Mouse (Mus musculus): Measurements from ENCODE around the gene 9130213A22Rik. TPM values are rescaled to one million over a fixed set of nuclear protein-coding genes. Genes with fewer than 3 reads are reported as not detected.
A peak's percentile ranks its signal among the peaks of the same experiment; 100 is the strongest.

The 9130213A22Rik gene
- total RNA-seq, 2 experiments from 2014 or later = not detected

DNA sequence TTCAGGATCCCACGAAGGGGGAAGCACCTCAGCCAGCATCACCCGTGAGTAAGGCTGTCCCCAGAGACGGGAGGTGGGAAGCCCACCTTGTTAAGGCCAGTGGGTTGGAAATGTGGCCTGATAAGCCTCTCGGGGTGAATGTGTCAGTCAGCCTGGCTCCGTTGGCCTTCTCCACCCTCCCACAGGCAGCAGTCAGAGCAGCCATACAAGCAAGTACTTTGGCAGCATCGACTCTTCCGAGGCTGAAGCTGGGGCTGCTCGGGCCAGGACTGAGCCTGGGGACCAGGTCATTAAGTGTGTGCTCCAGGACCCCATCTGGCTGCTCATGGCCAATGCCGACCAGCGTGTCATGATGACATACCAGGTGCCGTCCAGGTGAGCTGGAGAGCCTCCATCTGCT, 14.7 kb downstream of the 9130213A22Rik start:
- no peak for ATAC-seq (ENCODE audit: poor library complexity, severe bottlenecking)

DNA sequence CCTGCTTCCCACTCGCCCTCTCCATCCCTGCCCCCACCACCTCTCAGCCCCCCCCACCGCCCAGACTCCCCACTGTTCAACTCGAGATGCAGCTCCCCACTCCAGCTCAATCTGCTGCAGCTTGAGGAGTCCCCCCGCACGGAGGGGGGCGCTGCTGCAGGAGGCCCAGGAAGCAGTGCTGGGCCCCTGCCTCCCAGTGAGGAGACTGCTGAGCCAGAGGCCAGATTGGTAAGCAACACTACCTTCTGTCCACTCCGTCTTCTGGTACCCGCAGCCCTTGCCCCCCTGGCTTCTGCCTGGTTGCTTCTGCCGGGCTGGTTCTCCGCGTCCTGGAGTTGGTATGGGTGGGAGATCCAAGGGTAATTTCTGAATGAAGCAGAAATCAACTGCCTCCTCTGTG, 15.5 kb downstream of the 9130213A22Rik start:
- ATAC-seq (ENCODE audit: poor library complexity, severe bottlenecking) = no peak

DNA sequence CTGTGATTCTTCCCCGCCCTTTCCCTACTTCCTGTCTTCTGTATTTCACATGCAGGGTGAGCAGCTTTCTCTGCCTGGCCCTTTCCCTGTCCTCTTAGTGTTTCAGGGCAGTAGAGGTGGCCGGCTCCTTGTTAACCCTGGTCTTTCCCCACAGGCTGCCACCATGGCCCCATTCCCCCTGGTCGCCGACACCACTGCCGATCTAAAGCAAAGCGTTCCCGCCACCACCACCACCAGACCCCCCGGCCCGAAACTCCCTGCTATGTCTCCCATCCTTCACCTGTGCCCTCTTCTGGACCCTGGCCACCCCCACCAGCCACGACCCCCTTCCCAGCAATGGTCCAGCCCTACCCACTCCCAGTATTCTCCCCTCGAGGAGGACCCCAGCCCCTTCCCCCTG, 16.1 kb downstream of the 9130213A22Rik start:
- no peak for ATAC-seq (ENCODE audit: poor library complexity, severe bottlenecking)

DNA sequence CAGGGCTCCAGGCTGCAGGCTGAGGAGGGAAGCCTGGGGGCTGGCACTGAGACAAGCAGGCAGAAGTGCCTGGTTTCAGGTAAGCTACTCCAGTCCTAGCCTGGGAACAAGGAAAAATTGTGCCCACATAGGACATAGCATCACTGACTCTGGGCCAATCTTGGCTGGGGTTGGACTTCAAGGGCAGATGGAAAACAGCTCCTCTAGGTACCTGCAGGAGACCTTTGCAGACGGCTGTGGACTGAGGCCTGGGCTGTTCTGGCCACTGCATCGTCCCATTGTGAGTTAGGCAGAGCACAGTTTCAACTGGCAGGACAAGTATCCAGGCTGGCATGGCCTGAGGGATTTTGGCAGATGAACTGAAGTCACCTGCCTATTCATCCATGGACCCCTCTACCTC, 16.6 kb downstream of the 9130213A22Rik start:
- no peak for ATAC-seq (ENCODE audit: poor library complexity, severe bottlenecking)

DNA sequence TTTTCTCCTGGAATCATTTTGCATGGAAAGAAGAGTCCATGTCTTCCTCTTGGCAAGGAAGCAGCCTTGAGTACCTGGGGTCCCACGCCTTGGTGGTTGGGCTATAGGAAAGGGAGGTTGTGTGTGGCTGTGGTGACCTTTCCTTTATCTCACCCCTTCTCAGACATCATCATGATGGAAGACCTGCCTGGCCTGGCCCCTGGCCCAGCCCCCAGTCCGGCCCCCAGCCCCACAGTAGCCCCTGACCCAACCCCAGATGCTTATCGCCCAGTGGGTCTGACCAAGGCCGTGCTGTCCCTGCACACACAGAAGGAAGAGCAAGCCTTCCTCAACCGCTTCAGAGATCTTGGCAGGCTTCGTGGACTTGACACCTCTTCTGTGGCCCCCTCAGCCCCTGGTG, 17.2 kb downstream of the 9130213A22Rik start:
- ATAC-seq (ENCODE audit: poor library complexity, severe bottlenecking) = no peak

DNA sequence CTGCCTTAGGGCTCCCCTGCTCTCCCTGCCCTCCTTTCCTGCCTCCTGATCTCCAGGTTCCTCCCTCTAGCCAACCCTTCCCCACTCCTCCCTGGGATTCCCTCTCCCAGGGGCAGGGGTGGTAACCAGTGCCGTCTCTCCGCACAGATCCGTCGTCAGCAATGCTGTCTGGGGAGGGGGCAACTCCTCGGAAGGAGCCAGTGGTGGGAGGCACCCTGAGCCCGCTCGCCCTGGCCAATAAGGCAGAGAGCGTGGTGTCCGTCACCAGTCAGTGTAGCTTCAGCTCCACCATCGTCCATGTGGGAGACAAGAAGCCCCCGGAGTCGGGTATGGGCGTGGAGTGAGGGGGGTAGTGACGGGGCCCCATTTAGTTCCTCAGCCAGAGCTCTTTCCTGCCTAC, 17.9 kb downstream of the 9130213A22Rik start:
- ATAC-seq (ENCODE audit: poor library complexity, severe bottlenecking) = no peak

DNA sequence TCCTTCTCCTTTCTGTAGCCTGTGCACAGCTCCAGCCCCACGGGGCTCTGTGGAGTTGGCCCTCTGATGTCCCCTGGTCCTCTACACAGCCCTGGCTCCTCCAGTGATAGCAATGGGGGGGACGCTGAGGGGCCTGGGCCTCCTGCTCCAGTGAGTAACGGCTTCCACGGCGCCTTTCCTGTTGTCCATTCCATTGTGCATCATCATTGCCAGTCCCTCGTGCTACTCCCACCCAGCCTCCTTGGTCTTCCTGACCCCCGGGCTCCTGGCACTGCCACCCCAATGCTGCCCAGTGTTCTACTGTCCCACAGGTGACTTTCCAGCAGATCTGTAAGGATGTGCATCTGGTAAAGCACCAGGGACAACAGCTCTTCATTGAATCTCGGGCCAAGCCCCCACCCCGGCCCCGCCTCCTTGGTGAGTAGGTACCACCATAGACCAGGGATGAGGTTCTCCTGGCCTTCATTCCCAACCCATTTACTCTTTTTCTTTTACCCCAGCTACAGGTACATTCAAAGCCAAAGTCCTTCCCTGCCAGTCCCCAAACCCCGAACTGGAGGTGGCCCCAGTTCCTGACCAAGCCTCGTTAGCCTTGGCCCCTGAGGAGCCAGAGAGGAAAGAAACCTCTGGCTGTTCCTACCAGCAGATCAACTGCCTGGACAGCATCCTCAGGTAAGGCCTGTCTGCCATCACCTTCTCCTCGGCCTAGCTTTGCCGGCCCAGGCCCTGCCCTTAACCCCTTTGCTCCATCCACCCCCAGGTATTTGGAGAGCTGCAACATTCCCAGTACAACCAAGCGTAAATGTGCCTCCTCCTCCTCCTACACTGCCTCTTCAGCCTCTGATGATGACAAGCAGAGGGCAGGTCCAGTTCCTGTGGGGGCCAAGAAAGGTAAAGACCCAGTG, 18.6 kb downstream of the 9130213A22Rik start:
- ATAC-seq (ENCODE audit: poor library complexity, severe bottlenecking) = no peak

DNA sequence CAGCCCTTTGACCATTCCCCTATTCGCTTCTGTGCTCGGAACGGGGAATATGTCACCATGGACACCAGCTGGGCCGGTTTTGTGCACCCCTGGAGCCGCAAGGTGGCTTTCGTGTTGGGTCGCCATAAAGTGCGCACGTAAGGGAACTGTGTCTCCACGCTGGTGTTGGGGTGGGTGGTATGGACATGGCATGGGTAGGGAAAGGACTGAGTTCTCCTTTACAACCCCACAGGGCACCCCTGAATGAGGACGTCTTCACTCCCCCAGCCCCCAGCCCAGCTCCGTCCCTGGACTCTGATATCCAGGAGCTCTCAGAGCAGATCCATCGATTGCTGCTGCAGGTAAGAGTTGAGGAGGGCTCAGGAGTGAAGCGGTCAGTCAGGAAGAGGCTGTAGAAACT, 19.3 kb downstream of the 9130213A22Rik start:
- no peak for ATAC-seq (ENCODE audit: poor library complexity, severe bottlenecking)

DNA sequence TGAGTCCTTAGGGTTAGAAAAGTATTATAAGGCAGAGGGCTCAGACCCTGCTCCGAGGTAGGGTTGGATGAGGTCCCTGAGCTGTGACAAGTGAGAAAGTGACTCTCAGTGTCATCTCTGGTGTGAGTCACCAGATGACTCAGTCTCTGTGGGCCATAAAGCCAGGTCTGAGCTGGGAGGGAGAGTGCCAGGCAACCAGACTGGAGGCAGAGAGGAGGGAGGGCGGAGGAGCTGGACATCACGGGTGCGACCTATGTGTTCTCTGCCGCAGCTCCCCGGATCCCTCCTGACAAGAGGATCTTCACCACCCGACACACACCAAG, 20.0 kb downstream of the 9130213A22Rik start:
- no peak for ATAC-seq (ENCODE audit: poor library complexity, severe bottlenecking)

DNA sequence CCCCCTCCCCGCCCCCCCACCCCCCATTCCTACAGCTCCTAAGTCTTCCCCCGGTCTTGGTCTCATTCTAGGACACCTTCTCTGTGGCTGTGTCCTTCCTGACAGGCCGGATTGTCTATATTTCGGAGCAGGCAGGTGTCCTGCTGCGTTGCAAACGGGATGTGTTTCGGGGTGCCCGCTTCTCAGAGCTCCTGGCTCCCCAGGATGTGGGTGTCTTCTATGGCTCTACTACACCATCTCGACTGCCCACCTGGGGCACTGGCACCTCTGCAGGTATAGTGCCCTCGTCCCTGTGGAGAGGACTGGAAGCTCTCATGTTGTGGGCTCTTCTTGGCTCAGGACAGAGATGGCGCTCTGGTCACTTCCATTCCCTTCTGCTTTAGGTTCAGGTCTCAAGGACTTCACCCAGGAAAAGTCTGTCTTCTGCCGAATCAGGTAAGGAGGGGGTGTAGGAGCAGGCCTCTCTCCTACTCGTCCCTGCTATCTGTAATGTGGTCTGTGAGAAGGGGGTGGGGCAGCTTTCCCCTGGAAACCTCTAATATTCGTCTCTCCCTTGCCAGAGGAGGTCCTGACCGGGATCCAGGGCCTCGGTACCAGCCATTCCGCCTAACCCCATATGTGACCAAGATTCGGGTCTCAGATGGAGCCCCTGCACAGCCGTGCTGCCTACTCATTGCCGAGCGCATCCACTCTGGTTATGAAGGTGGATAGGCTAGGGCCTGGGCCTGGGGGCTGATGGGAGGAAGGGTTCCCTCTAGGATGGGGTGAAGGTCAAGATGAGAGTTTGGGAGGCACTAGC, 20.6 kb downstream of the 9130213A22Rik start:
- no peak for ATAC-seq (ENCODE audit: poor library complexity, severe bottlenecking)

DNA sequence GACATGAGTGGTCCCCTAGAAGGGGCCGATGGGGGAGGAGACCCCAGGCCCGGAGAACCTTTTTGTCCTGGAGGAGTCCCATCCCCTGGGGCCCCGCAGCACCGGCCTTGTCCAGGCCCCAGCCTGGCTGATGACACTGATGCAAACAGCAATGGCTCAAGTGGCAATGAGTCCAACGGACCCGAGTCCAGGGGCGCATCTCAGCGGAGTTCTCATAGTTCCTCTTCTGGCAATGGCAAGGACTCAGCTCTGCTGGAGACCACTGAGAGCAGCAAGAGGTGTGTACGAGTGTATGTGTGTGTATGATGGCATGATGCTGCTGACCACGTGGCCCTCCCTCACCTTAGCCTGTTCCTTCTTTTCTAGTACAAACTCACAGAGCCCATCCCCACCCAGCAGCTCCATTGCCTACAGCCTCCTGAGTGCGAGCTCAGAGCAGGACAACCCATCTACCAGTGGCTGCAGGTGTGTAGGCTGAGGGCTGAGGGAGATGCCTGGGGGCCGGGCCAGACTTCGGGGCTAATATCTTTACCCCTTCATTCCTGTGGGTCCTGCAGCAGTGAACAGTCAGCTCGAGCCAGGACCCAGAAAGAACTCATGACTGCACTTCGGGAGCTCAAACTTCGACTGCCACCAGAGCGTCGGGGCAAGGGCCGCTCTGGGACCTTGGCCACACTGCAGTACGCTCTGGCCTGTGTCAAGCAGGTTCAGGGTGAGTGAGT, 21.6 kb downstream of the 9130213A22Rik start:
- ATAC-seq (ENCODE audit: poor library complexity, severe bottlenecking) = no peak

DNA sequence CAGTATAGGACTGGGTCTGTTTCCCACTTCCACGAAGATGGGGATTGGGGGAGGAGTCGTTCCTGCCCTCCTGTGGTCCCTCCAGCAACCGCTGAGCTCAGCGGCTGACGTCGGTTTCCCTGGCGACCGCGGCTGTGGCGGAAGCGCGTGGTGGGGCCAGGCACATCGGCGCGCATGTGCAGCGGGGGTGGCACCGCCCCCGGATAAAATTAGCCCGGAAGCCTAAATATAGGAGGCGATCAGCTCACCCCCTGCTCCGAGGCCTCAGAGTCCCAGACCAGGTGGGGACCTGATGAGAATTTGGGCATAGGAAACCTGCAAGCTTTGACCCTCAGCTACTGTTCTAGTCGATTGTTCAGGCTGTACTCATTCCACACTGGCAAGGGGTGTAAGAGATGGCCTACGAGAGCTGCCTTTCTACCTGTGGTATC, 22.5 kb downstream of the 9130213A22Rik start:
- peak; percentile 48 for ATAC-seq (ENCODE audit: poor library complexity, severe bottlenecking)

DNA sequence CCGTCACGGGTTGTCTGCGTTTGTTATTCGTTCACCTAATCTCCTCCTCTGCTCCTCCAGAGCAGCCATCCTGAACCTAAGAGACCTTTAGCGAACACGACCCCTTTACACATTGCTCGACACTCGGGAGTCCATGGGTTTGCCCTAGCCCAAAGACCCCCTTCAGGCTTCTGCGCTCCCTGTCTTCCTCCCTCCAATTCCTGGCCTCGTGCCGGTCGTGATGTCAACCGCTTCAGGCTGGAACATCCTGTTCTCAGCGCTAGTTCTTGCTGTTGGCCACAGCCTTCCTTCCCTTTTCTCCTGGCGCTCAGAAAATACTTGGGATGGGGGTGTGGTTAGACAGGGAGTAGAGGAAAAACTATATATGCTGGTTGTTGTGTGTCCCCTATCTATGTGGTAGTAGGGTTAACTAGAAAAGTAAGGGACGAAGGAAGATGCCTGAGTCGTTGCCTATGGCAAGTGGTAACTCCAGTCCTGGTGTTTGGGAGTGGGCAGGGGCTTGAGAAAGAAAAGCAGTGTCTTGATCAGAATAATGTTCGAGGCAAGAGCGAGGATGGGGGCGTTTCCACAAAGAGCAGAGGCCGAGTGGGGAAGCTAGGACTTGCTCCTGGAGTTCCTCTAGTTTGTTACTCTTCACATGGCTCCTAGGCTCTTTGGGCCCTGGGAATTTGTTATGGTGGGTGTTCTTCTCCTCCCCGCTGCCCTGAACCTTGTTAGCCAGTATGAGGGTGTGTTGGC, 23.0 kb downstream of the 9130213A22Rik start:
- ATAC-seq (ENCODE audit: poor library complexity, severe bottlenecking) = no peak

DNA sequence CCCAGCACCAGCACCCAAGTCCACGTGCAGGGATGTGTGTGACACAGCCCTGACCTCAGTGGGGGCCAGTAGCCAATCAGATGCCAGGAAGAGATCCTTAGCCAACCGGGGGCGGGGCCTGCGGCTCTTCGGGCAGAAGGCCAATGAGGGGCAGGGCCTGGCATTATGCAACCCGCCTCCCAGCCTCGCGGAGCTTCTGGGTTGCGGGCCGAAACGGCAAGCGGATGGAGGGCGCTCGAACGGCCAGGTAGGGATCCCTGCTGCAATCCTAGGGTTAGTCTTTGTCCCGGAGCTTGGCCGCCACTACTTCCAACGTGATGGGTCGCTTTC, 23.7 kb downstream of the 9130213A22Rik start:
- peak; percentile 48 for ATAC-seq (ENCODE audit: poor library complexity, severe bottlenecking)

DNA sequence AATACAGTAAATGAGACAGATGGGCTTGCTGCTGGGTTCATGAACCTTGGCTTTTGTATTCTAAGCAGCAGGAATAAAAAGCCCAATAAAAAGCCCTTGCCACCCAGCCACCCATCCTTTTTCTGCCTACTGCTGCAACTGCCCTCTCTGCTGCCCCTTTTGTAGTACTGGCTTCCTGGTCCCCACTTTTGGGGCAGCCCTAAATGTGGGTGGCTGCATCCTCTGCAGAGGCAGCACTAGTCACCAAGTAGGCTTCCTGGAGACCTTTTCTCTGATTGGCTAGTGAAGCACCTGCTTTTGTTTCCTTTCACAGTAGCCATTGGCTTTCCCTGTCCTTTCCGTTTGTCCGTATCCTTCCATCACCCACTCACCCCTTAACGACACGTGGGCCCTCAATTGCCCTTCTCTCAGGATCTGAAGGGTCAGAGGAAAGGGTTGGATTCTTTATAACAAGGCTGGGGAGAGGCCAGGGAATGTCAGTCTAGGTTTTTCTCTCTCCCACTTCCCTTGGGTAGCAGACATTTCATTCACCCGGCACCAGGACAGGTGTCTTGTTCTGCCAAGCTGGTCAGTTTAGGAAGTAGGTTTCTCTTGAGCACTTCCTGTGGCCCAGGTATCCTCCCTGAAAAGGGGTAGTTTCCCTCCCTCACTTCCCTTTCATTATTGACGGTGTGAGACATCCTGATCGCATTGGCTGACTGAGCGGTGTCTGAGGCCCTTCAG, 24.2 kb downstream of the 9130213A22Rik start:
- no peak for ATAC-seq (ENCODE audit: poor library complexity, severe bottlenecking)

DNA sequence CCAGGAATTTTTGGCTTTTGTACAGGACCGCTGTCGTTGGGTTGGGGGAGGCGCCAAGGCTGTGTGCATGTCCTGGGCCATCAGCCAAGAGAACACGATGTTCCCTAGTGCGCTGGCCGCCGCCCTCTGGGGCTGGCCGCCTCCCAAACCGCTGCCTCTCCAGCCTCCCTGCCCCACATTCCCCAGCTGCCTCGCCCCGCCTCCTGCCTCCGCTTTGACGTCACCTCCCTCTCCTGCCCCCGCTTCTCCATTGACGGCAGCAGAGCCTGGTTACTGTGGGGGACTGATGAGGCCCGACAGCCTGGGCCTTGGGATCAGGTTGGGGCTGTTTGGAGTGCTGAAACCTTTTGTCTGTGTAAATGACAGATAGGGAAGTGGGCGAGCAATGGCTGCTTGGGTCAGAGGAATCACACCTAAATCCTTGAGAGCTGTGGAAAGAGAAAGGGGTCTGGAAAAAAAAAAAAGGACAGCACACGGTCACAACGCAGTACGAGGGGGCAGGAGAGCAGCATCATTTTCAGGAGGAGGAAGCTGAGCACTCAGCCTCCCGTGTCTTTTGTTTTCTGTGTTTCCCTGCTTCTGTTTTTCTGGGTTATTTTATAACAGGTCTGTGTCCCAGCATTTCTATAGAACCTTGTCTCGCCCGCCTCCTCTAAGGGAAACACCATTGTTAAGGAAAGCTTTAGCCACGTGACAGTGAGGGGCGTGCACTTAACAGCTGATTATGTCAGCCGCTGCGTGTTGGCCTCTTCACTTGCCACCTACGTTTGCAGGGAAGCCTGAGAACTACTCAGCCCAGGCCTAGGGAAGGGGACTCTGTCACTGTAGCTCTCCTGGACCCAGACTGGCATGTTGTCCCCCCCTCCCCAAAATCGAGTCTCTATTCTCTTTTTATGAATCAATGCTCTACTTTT, 25.1 kb downstream of the 9130213A22Rik start:
- ATAC-seq (ENCODE audit: poor library complexity, severe bottlenecking) = peak; percentile 30

DNA sequence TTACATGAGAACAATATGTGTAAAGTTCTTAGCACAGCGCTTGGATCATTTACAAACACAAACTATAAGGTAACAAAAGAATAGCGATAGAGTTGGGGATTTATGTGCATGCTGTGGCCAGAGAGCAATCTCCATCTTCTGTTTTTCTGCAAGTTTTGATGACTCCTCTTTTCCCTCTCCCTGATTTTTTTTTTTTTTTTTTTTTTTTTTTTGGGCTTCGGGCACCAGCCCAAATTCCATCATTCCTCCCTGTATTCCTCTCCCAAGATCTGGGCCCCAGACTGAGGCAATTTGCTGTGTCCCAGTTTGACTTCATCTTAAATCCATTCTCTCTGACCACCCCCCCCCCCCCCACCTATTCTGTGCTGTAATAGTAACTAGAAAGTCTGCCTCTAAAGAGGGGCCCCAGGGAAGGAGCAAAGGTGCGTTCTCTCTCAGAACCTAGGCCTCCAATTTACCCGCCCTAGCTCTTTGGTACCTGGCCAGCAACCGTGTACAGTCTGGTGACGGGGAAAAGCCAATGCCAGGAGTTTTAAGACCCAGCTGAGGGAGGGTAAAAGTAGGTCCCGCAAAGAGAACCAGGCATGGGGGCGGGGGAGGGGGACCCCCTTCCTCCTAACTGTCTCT, 25.9 kb downstream of the 9130213A22Rik start:
- ATAC-seq (ENCODE audit: poor library complexity, severe bottlenecking) = no peak

DNA sequence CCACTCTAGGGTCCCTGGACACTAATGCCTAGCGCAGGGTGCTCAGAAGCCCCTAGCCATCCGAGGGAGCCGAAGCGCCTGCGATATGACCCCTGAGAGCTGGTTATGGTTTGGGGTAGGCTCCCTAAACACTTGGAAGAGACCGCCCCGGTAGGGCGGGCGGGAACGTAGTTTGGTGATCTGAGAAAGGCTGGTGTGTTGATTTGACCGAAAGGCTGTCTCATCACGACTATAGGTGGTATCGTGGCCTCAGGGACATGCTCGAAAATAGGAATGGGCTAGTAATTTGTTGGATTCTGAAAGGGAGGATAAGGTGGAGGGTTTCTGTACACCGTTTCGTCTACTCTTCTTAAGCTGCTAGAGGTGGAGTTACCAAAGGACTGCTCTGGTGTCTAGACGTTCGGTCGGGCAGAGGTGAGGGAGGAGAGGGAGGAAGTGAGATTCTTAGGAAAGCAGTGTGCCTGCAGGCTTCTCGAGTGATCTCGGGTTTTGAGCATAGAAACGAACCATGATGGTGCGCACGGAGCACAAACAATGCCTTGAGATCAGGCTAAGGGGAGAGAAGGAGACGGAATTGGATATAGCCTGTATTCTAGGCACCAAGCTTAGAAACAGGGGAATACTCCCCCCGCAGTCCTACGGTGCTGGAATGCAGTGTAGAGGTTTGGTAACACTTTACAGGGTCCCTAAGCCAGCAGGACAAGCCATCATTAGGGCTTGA, 26.7 kb downstream of the 9130213A22Rik start:
- ATAC-seq (ENCODE audit: poor library complexity, severe bottlenecking) = no peak
